Mouse (Mus musculus) E14TG2a.4 (cell line): ENCODE data around the gene Auh.

Experiments
- H3K27me3 ChIP-seq: 2 replicates; pipeline ENCODE4 v1.6.1; 2014; ENCODE audit warnings: low read length, control low read depth; ENCODE audit not compliant: insufficient read depth
- H3K36me3 ChIP-seq: 2 replicates; pipeline ENCODE4 v1.6.1; 2014; ENCODE audit warnings: low read length, control low read depth; ENCODE audit not compliant: insufficient read depth
- H3K4me1 ChIP-seq: replicated peaks from 2 replicates; pipeline ENCODE4 v1.6.1; 2014; ENCODE audit warnings: low read depth, low read length, control low read depth
- H3K4me3 ChIP-seq: replicated peaks from 2 replicates; pipeline ENCODE4 v1.5.1; 2014; ENCODE audit warnings: mild to moderate bottlenecking, low read length
- H3K9me3 ChIP-seq: 2 replicates; pipeline ENCODE4 v1.6.1; 2014; ENCODE audit warnings: low read length, control low read depth
- CTCF ChIP-seq: conservative IDR thresholded peaks from 2 replicates; pipeline ENCODE4 v1.5.1; 2014; ENCODE audit warnings: low read length
- NANOG ChIP-seq: IDR thresholded peaks from 2 replicates; pipeline ENCODE4 v1.6.1; 2014; ENCODE audit warnings: borderline replicate concordance, low read length, mixed read lengths
- POU5F1 ChIP-seq: IDR thresholded peaks from 2 replicates; pipeline ENCODE4 v1.6.1; 2014; ENCODE audit warnings: low read length, borderline replicate concordance

Auh gene

DNA sequence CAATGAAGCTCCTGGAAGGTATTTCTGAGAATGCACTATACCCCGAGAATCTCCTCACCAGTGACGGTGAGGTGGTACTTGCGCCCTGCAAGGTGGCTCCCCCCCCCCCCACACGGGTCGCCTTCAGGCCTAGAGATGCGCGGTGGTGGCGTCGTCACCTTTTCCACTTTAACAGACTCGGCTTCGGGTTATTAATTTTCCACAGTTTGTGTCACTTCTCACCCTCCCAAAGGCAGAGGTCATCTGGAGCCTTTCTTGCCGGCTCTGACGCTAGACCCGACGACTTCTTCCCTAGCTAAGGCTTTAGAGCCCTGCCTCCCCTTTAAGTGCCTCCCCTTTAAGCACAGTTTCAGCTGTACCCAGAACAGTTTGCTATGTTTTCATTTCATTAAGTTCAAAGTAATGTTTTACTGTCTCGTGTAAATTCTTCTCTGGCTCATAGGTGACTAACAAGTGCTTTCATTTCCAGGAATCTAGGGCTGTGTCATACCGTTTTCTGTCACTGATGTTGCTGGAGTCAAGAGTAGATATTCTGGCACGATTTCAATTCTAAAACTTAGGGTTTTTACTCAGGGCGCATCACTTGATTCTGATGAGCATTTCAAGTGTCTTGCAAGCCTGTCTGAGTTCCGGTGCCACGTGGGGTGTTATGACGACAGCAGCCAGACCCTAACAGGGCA is 69.3 kb downstream of the Auh start:
- no peak for TF ChIP-seq CTCF
- no peak for TF ChIP-seq POU5F1
- peaks cover 10% of the 10 kb centered on the region for H3K4me1 ChIP-seq
- no peaks in the 10 kb centered on the region for H3K27me3 ChIP-seq
- H3K36me3 ChIP-seq: no peaks in the 10 kb centered on the region
- H3K4me3 ChIP-seq: no peak overlapping the region
- H3K9me3 ChIP-seq: no peaks in the 10 kb centered on the region

DNA sequence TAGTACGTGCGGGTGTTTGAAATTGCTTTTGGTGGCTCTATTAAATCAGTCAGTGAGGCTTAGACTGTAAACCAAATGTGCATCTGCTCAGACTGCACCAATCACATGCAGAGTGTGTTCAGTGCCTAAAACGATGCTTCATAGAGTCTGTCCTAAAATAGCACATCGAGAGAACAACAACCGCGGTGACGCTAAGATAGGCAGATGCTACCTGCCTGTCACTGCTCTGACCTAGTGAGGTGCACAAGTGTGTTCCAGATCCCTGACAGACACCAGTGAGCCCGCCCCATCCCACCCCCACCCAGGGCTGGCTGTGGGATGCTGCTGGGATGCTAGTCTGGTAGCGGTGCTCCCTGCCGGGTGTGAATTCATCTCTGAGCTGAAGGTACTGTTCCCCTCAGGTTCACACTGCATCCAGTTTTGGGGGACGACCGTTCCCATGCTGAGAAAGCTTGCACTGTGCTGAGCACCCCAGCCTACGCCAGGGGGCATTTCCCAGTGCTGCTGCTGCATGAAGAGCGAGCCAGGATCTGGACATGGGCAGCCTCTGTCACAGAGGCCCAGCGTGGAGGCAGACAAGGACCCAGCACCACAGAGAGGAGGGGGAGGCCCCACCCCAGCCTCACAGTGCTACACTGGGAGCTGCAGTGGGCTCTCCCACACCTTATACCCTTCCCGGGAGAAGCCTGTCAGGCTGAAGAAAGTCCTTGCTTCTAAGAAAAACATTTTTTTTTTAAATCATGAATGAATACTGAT is 70.2 kb downstream of the Auh start:
- H3K4me3 ChIP-seq: no peak overlapping the region
- H3K27me3 ChIP-seq: no peaks in the 10 kb centered on the region
- no peaks in the 10 kb centered on the region for H3K36me3 ChIP-seq
- H3K9me3 ChIP-seq: no peaks in the 10 kb centered on the region
- H3K4me1 ChIP-seq: peaks cover 10% of the 10 kb centered on the region
- TF ChIP-seq POU5F1 (no peak), CTCF (no peak), NANOG (no peak)

DNA sequence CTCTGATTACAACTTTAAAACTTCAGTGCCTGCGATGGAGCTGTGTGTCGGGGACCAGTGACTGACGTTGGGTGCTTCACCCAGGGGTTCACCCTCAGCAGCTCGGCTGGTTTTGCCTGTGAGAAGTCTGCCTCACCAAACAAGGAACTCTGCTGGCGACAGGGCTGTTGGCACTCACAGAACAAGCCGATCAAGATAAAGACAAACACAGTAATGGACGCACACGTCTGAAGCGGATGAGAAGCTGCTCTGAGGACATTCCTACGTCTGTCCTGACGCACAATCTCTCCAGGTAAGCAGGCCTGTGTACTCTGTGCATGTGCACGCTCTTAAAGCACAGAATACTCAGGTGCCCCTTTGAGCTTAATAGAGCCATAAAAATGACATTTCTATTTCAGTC is 71.1 kb downstream of the Auh start:
- no peaks in the 10 kb centered on the region for H3K9me3 ChIP-seq
- TF ChIP-seq POU5F1 (no peak), CTCF (no peak), NANOG (no peak)

GRCm38 (mm10) chr13:52857781-52858180 is 71.7 kb downstream of the Auh start:
- H3K4me3 ChIP-seq: no peak overlapping the region
- peaks cover 17% of the 10 kb centered on the region for H3K4me1 ChIP-seq
- no peaks in the 10 kb centered on the region for H3K36me3 ChIP-seq
- no peaks in the 10 kb centered on the region for H3K9me3 ChIP-seq
- TF ChIP-seq NANOG (no peak), POU5F1 (no peak), CTCF (no peak)
- H3K27me3 ChIP-seq: no peaks in the 10 kb centered on the region

More for the DNA sequence above, 71.1 kb downstream of the Auh start:
- no peak overlapping the region for H3K4me3 ChIP-seq
- peaks cover 14% of the 10 kb centered on the region for H3K4me1 ChIP-seq
- H3K27me3 ChIP-seq: no peaks in the 10 kb centered on the region
- H3K36me3 ChIP-seq: no peaks in the 10 kb centered on the region

DNA sequence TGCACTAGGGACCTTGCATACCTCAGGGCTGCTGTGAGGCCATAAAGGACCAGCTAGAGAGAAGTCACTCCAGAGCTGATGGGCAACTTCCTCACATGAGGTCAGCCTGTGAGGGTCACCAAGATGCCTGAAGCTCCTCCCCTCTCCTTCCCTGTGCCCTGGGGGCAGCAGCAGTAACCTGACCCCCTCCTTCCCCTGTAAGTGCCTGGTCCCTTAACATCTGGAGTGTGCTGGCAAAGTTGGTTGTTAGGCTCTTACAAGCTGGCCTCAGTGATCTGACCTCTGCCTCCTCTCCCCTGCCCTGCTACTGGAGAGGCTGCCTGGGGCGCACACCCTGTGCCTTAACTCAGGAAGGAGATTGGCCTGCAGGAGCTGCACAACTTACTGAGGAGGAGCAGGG is 75.9 kb downstream of the Auh start:
- TF ChIP-seq POU5F1: no peak
- no peak for TF ChIP-seq NANOG
- TF ChIP-seq CTCF: no peak
- Histone ChIP-seq H3K36me3 (no peaks in the 10 kb centered on the region), H3K27me3 (no peaks in the 10 kb centered on the region), H3K4me1 (peaks cover 43% of the 10 kb centered on the region), H3K4me3 (no peak overlapping the region), H3K9me3 (no peaks in the 10 kb centered on the region)

DNA sequence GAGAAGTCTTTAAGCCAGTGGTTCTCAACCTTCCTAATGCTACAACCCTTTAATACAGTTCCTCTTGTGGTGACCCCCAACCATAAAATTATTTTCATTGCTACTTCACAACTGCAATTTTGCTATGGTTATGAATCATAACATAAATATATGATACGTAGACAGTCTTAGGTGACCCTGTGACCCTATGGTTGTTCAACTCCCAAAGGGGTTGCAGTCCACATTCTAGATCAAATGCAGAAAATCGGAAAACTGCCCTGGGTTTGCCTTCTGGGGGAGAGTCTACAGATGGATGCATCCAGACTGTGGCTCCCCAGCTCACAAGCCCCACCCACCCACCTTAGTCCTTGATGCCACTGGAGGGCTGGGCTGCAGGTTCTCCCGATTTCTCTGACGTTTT is 77.6 kb downstream of the Auh start:
- no peaks in the 10 kb centered on the region for H3K36me3 ChIP-seq
- no peaks in the 10 kb centered on the region for H3K9me3 ChIP-seq
- no peak for TF ChIP-seq CTCF
- no peak for TF ChIP-seq NANOG
- TF ChIP-seq POU5F1: no peak
- peaks cover 38% of the 10 kb centered on the region for H3K4me1 ChIP-seq
- H3K4me3 ChIP-seq: no peak overlapping the region
- H3K27me3 ChIP-seq: no peaks in the 10 kb centered on the region

- no peaks in the 10 kb centered on the region for H3K27me3 ChIP-seq
- TF ChIP-seq POU5F1 (no peak), CTCF (peak; percentile 40; the same call in 1 of the 2 replicates)
- no peaks in the 10 kb centered on the region for H3K36me3 ChIP-seq
- H3K9me3 ChIP-seq: no peaks in the 10 kb centered on the region
- H3K4me1 ChIP-seq: peaks cover 36% of the 10 kb centered on the region
- H3K4me3 ChIP-seq: no peak overlapping the region
Observed at GRCm38 (mm10) chr13:52850024-52850723, 79.3 kb downstream of the Auh start.

- Histone ChIP-seq H3K36me3 (no peaks in the 10 kb centered on the region), H3K4me3 (no peak overlapping the region), H3K9me3 (no peaks in the 10 kb centered on the region), H3K27me3 (no peaks in the 10 kb centered on the region), H3K4me1 (peaks cover 36% of the 10 kb centered on the region)
- TF ChIP-seq NANOG (no peak), POU5F1 (no peak), CTCF (no peak)
Observed at GRCm38 (mm10) chr13:52849394-52849801, 80.1 kb downstream of the Auh start.

DNA sequence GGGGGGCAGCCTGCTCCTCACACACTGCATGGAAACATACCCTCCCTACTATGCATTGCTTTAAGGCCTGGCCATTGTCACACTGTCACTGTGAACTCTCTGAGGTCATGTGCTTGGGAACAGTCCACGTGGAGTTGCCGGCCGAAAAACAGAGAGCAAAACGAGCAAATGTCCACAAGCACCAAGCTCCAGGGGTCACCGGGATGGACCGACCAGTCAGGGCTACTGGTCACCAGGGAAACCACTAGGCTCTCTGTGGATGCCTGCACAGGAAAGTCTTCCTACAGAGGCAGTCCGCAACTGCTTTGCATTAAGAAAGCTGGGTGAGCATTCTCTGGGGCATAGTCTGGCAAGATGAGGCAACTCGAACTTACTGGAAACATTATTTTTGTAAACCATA is 82.0 kb downstream of the Auh start:
- Histone ChIP-seq H3K9me3 (no peaks in the 10 kb centered on the region), H3K27me3 (no peaks in the 10 kb centered on the region), H3K4me1 (peaks cover 26% of the 10 kb centered on the region), H3K36me3 (no peaks in the 10 kb centered on the region), H3K4me3 (no peak overlapping the region)
- TF ChIP-seq NANOG: no peak
- no peak for TF ChIP-seq POU5F1
- no peak for TF ChIP-seq CTCF
